Mouse (Mus musculus) R1 (cell line): ENCODE measurements around the gene A1cf.
A peak's percentile ranks its signal among the peaks of the same experiment; 100 is the strongest.

Source experiments
- DNase-seq: peaks from one replicate; pipeline ENCODE4 v3.0.0-alpha.2; 2018; ENCODE audit warnings: low read depth, low spot score

Gene A1cf

GRCm38 (mm10) chr19:31868521-31868920, at the start of gene A1cf:
TSS of gene A1cf (plus strand) at chr19:31868764.
- DNase-seq: no peak

GRCm38 (mm10) chr19:31834250-31834649, 34.3 kb upstream of the A1cf start:
- DNase-seq: no peak

GRCm38 (mm10) chr19:31861909-31862308, 6.7 kb upstream of the A1cf start:
- DNase-seq: no peak

GRCm38 (mm10) chr19:31862512-31863249, 5.9 kb upstream of the A1cf start:
- no peak for DNase-seq

GRCm38 (mm10) chr19:31865451-31865850, 3.1 kb upstream of the A1cf start:
- no peak for DNase-seq

- DNase-seq: no peak
Measured at GRCm38 (mm10) chr19:31868076-31868475, 488 bp upstream of the A1cf start.

GRCm38 (mm10) chr19:31868971-31869370, 407 bp downstream of the A1cf start:
- DNase-seq: no peak

GRCm38 (mm10) chr19:31871377-31871776, 2.8 kb downstream of the A1cf start:
- no peak for DNase-seq

GRCm38 (mm10) chr19:31877968-31878367, 9.4 kb downstream of the A1cf start:
- no peak for DNase-seq

- DNase-seq: no peak
Measured at GRCm38 (mm10) chr19:31884594-31884993, 16.0 kb downstream of the A1cf start.

- no peak for DNase-seq
Measured at GRCm38 (mm10) chr19:31887275-31887674, 18.7 kb downstream of the A1cf start.

- no peak for DNase-seq
Measured at GRCm38 (mm10) chr19:31889988-31890387, 21.4 kb downstream of the A1cf start.

- no peak for DNase-seq
Measured at GRCm38 (mm10) chr19:31891001-31891893, 22.7 kb downstream of the A1cf start.

GRCm38 (mm10) chr19:31895971-31896370, 27.4 kb downstream of the A1cf start:
- no peak for DNase-seq

- no peak for DNase-seq
Measured at GRCm38 (mm10) chr19:31896711-31897110, 28.1 kb downstream of the A1cf start.

- DNase-seq: no peak
Measured at GRCm38 (mm10) chr19:31905671-31906070, 37.1 kb downstream of the A1cf start.

GRCm38 (mm10) chr19:31910423-31910822, 41.9 kb downstream of the A1cf start:
- DNase-seq: no peak

GRCm38 (mm10) chr19:31913946-31914345, 45.4 kb downstream of the A1cf start:
- no peak for DNase-seq

GRCm38 (mm10) chr19:31920357-31920756, 51.8 kb downstream of the A1cf start:
- no peak for DNase-seq

GRCm38 (mm10) chr19:31921852-31922251, 53.3 kb downstream of the A1cf start:
- DNase-seq: peak; percentile 72

GRCm38 (mm10) chr19:31923615-31924352, 55.2 kb downstream of the A1cf start:
- DNase-seq: no peak
